Mouse (Mus musculus) cortical plate, adult 2 months (tissue): ENCODE results near the gene Tsks.

Experiments
- CTCF ChIP-seq: fragments of 200-500 bp; IDR thresholded peaks from 2 replicates; pipeline ENCODE4 v1.5.1; 2011; ENCODE audit warnings: mild to moderate bottlenecking, control low read depth, low read length; ENCODE audit not compliant: insufficient read depth; ENCODE audit errors: extremely low read depth
- POLR2A ChIP-seq: fragments of 200-500 bp; IDR thresholded peaks from 2 replicates; pipeline ENCODE4 v1.6.1; 2011; ENCODE audit warnings: mild to moderate bottlenecking, low read length, control low read depth; ENCODE audit not compliant: insufficient read depth; ENCODE audit errors: extremely low read depth

GRCm38 (mm10) chr7:44965975-44966374 is 23.0 kb downstream of the Tsks start:
- TF ChIP-seq CTCF = no peak
- no peak for TF ChIP-seq POLR2A
